Mouse (Mus musculus): ENCODE data around the gene Arl3. TPM values are rescaled to one million over a fixed set of nuclear protein-coding genes. Genes with fewer than 3 reads are reported as not detected.

Arl3 gene
- polyA plus RNA-seq, 1 experiment: not detected

DNA sequence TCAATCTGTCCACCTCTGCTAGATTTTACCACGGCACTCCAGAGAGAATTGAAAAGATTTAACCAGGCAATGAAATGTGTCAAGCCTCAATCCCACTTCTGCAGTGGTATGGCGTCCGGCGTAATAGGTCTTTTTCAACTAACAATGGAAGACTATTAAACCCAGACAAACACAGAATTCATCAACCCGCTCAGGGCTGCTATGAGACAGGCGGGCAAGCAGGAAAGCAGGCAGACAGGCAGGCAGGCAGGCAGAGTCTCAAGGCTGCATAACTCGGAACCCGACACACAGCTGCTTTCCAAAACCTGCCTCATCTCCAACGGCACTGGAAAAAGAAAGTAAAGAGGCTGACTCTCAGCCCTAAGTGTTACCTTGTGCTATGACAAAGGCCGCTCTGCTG, 24.9 kb downstream of the Arl3 start:
- H3K4me3 ChIP-seq (ENCODE audit: insufficient read depth, low read depth, low read length): no peak overlapping the region
- 65% methylated on average over 10 of the region's 10 CpGs for WGBS
- H3K4me1 ChIP-seq (ENCODE audit: control insufficient read depth, insufficient read depth, low read length): peaks cover 2% of the 10 kb centered on the region; the same call in 1 of the 2 replicates
- no peak overlapping the region for H3K27ac ChIP-seq (ENCODE audit: insufficient read depth, low read depth, low read length)
- TF ChIP-seq CTCF (IDR thresholded peaks at IDR 0.05; ENCODE audit: insufficient read depth, low read depth, low read length) (no peak), POLR2A (IDR thresholded peaks at IDR 0.05; ENCODE audit: insufficient read depth, low read depth, low read length) (no peak)

DNA sequence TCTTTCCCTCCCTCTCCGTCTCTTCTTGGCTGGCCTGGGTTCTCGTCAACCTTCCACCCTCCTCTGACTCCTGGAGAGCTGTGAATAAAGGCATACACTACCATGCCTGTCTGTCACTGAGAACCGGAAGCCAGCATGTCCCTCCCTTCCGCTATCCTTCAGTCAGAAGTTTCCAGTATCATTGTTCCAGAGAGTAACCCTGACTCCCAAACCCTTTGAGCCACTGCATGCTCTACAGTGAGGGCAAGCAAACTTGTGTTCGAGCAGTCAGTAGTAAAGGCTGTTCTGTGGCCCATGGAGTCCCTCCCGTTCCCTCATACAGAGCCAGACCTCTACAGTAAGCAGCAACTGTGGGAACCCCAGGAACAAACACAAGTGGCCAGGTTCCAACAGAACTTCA, 25.4 kb downstream of the Arl3 start:
- Histone ChIP-seq H3K4me1 (ENCODE audit: control insufficient read depth, insufficient read depth, low read length) (peaks cover 2% of the 10 kb centered on the region; the same call in 1 of the 2 replicates), H3K27ac (ENCODE audit: insufficient read depth, low read depth, low read length) (no peak overlapping the region), H3K4me3 (ENCODE audit: insufficient read depth, low read depth, low read length) (no peak overlapping the region)
- 72% methylated on average over 6 of the region's 6 CpGs for WGBS
- no peak for TF ChIP-seq POLR2A (IDR thresholded peaks at IDR 0.05; ENCODE audit: insufficient read depth, low read depth, low read length)
- no peak for TF ChIP-seq CTCF (IDR thresholded peaks at IDR 0.05; ENCODE audit: insufficient read depth, low read depth, low read length)

DNA sequence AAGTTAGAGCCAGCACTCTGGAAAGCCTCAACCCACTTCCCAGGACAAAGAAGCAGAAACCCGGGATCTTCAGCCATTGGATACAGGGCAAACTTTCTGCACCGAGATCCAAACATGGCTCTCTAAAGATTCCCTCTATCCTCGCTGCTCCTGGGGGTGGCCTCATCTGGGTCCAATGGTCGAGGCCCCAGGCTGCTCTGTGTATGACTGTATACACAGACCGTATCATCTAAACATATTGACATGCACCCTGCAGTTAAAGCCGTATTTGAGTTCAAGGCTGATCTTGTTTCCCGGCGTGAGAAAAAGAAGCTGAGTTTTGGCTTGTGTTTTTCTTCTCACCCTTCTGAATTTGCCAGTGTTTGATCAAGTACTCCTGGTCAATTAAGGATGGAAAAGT, 30.2 kb downstream of the Arl3 start:
- no peak overlapping the region for H3K27ac ChIP-seq (ENCODE audit: insufficient read depth, low read depth, low read length)
- TF ChIP-seq POLR2A (IDR thresholded peaks at IDR 0.05; ENCODE audit: insufficient read depth, low read depth, low read length) (no peak), CTCF (IDR thresholded peaks at IDR 0.05; ENCODE audit: insufficient read depth, low read depth, low read length) (no peak)
- 90% methylated on average over 8 of the region's 8 CpGs for WGBS
- no peak overlapping the region for H3K4me3 ChIP-seq (ENCODE audit: insufficient read depth, low read depth, low read length)
- no peaks in the 10 kb centered on the region for H3K4me1 ChIP-seq (ENCODE audit: control insufficient read depth, insufficient read depth, low read length)

DNA sequence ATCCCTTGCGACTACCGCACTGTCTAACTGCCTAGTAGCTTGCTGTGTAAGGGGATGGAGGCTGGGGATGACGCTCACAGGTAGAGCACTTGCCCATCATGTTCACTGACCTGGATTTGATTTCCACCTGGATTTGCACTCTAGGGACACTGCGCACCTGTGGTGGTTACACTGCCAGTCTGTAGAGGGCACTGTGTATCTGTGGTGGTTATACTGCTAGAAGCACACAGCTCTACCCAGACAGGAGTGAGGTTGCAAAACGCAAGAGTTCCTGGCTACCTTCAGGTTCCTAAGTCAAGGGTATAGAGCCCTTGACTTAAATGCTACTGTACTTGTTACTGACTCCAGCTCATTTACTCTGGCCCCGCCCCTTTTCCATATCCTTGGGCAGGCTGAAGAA, 34.8 kb downstream of the Arl3 start:
- TF ChIP-seq CTCF (IDR thresholded peaks at IDR 0.05; ENCODE audit: insufficient read depth, low read depth, low read length) (no peak), POLR2A (IDR thresholded peaks at IDR 0.05; ENCODE audit: insufficient read depth, low read depth, low read length) (no peak)
- 83% methylated on average over 6 of the region's 6 CpGs for WGBS
- Histone ChIP-seq H3K27ac (ENCODE audit: insufficient read depth, low read depth, low read length) (no peak overlapping the region), H3K4me3 (ENCODE audit: insufficient read depth, low read depth, low read length) (no peak overlapping the region), H3K4me1 (ENCODE audit: control insufficient read depth, insufficient read depth, low read length) (peaks cover under 1% of the 10 kb centered on the region)

DNA sequence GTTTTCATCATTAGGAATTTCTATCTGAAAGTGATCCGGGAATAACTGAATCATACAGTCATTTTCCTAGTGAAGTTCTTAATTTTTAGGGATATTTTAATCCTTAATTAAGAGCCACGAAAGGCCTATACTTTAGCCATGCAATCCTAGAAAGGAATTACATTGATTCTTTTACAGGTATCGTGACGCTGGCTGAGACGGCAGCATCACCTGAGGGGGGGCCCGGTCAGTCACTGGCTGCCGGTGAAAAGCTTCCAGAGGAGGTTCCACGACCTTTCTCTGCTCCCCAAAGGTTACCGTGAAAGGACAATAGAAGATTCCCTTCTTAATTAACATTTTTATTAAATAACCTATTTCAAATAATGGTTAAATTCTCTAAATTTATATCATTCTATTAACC, 35.6 kb downstream of the Arl3 start:
- WGBS: 92% methylated on average over 9 of the region's 9 CpGs
- no peak for TF ChIP-seq CTCF (IDR thresholded peaks at IDR 0.05; ENCODE audit: insufficient read depth, low read depth, low read length)
- no peak for TF ChIP-seq POLR2A (IDR thresholded peaks at IDR 0.05; ENCODE audit: insufficient read depth, low read depth, low read length)
- Histone ChIP-seq H3K27ac (ENCODE audit: insufficient read depth, low read depth, low read length) (no peak overlapping the region), H3K4me1 (ENCODE audit: control insufficient read depth, insufficient read depth, low read length) (peaks cover 8% of the 10 kb centered on the region), H3K4me3 (ENCODE audit: insufficient read depth, low read depth, low read length) (no peak overlapping the region)

DNA sequence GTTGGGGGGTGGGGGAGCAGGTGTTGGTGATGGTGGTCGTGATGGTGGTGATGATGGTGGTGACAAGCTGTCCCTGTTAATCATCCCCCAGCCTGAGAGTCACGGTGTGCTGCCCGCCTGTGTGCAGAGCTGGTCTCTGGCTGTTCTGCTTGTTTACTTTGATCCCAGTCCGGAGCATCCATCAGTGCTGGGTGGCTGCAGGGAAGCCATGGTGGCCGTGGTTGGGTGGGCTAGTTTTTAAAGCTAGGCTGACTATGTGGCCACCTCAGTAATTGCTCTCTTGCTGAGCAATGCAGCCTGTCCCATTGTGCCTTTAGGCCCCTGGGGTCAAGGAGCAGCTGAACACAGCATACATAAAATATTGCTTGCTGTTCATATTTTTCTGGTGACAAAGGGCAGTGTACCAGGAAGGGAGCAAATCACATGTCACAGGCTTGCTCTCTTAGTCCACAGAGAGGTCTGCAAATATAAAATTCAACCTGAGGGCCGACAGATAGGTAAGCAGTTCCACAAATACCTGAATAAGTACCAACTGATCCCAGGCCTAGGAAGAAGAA, 38.4 kb downstream of the Arl3 start:
- H3K4me3 ChIP-seq (ENCODE audit: insufficient read depth, low read depth, low read length): no peak overlapping the region
- WGBS: 90% methylated on average over 6 of the region's 6 CpGs
- H3K4me1 ChIP-seq (ENCODE audit: control insufficient read depth, insufficient read depth, low read length): peaks cover 33% of the 10 kb centered on the region
- no peak overlapping the region for H3K27ac ChIP-seq (ENCODE audit: insufficient read depth, low read depth, low read length)
- no peak for TF ChIP-seq CTCF (IDR thresholded peaks at IDR 0.05; ENCODE audit: insufficient read depth, low read depth, low read length)
- no peak for TF ChIP-seq POLR2A (IDR thresholded peaks at IDR 0.05; ENCODE audit: insufficient read depth, low read depth, low read length)

DNA sequence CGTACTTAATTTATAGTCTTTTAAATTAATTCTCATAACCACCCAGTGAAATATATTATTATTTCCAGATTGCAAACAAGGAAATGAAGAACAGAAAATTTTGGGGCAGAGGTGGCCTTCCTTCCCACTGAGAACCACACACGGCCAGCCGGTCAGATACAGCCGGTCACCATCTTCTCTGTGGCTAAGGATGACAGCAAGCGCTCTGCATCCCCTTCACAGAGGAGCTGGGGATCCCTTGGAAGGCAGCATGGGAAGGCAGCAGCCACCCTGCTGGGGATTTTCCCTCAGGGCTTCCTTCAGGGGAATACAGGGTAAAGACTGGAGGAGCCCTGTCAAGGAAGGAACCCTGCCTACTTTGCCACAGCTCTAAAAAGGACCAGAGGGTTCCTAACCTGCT, 39.5 kb downstream of the Arl3 start:
- Histone ChIP-seq H3K27ac (ENCODE audit: insufficient read depth, low read depth, low read length) (no peak overlapping the region), H3K4me1 (ENCODE audit: control insufficient read depth, insufficient read depth, low read length) (peaks cover 43% of the 10 kb centered on the region), H3K4me3 (ENCODE audit: insufficient read depth, low read depth, low read length) (no peak overlapping the region)
- 90% methylated on average over 5 of the region's 5 CpGs for WGBS
- TF ChIP-seq POLR2A (IDR thresholded peaks at IDR 0.05; ENCODE audit: insufficient read depth, low read depth, low read length) (no peak), CTCF (IDR thresholded peaks at IDR 0.05; ENCODE audit: insufficient read depth, low read depth, low read length) (no peak)

DNA sequence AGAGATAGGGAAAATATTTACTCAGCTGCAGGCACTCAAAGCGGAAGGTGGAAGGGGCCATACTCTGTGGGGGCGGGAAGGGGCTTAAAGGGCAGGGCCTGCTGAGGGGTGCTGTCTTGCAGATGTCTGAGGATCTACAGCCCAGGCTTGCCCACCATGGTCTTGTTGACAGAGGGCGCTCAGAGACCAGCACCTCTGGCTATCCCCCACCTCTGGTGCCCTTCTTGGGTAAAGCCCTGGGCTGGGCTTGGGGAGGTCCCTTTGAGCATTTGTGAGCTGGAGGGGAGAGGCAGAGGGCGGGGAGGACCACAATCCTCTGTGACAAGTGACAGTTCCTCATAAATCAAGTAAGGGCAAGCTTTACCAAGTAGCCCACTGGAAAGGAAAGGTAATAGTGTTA, 39.9 kb downstream of the Arl3 start:
- Histone ChIP-seq H3K4me3 (ENCODE audit: insufficient read depth, low read depth, low read length) (no peak overlapping the region), H3K27ac (ENCODE audit: insufficient read depth, low read depth, low read length) (no peak overlapping the region), H3K4me1 (ENCODE audit: control insufficient read depth, insufficient read depth, low read length) (peaks cover 47% of the 10 kb centered on the region)
- no peak for TF ChIP-seq POLR2A (IDR thresholded peaks at IDR 0.05; ENCODE audit: insufficient read depth, low read depth, low read length)
- TF ChIP-seq CTCF (IDR thresholded peaks at IDR 0.05; ENCODE audit: insufficient read depth, low read depth, low read length): no peak
- 86% methylated on average over 4 of the region's 4 CpGs for WGBS

DNA sequence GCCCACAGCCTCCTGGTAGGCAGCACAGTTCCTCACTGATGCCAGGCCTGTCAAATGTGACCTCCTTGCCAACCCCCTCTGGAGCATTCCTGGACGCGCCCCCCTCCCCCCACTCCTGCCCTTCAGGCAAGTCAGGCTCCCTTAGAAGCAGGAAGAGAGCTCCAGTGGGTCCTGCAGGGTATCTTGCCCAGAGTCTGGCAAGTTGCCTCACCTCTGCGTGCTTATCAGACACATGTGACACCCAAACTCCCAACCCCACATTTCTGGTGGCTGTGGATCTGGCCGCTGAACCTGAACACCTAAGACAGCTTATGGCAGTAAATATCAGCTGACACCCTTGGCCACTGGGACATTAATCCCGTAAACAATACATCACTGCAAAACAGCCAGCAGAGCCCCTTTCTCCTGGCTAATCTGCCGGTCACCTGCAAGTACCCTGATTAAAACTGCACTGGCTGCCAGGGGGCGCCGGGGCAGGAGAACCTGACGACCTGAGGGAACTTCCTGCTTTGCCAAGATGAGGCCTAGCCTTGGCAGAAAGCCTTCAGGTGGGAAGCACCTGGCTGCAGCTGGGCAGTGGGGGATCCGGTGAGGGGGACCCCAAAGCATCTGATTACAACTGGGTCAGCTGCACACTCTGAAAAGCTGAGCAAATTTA, 40.8 kb downstream of the Arl3 start:
- 28% methylated on average over 10 of the region's 10 CpGs for WGBS
- no peak overlapping the region for H3K4me3 ChIP-seq (ENCODE audit: insufficient read depth, low read depth, low read length)
- TF ChIP-seq CTCF (IDR thresholded peaks at IDR 0.05; ENCODE audit: insufficient read depth, low read depth, low read length) (no peak), POLR2A (IDR thresholded peaks at IDR 0.05; ENCODE audit: insufficient read depth, low read depth, low read length) (no peak)
- H3K27ac ChIP-seq (ENCODE audit: insufficient read depth, low read depth, low read length): no peak overlapping the region
- H3K4me1 ChIP-seq (ENCODE audit: control insufficient read depth, insufficient read depth, low read length): peaks cover 55% of the 10 kb centered on the region
